Mouse (Mus musculus) liver, embryonic 14.5 days (tissue): Measurements from ENCODE around the gene Phip.

Source experiments
- CTCF ChIP-seq: IDR thresholded peaks from 2 replicates; pipeline ENCODE4 v1.5.1; 2016; ENCODE audit warnings: antibody characterized with exemption, low read depth, control low read depth
- EP300 ChIP-seq: IDR thresholded peaks from 2 replicates; pipeline ENCODE4 v1.6.1; 2016; ENCODE audit warnings: antibody characterized with exemption, low read depth

GRCm38 (mm10) chr9:82951435-82952004, 23.8 kb downstream of the Phip start:
- no peak for TF ChIP-seq CTCF
- no peak for TF ChIP-seq EP300
